Mouse (Mus musculus): ENCODE data around the gene Picalm. TPM values are rescaled to one million over a fixed set of nuclear protein-coding genes. Genes with fewer than 3 reads are reported as not detected.

Picalm gene
- polyA plus RNA-seq, 1 experiment from 2014 or later = 36.6 TPM

DNA sequence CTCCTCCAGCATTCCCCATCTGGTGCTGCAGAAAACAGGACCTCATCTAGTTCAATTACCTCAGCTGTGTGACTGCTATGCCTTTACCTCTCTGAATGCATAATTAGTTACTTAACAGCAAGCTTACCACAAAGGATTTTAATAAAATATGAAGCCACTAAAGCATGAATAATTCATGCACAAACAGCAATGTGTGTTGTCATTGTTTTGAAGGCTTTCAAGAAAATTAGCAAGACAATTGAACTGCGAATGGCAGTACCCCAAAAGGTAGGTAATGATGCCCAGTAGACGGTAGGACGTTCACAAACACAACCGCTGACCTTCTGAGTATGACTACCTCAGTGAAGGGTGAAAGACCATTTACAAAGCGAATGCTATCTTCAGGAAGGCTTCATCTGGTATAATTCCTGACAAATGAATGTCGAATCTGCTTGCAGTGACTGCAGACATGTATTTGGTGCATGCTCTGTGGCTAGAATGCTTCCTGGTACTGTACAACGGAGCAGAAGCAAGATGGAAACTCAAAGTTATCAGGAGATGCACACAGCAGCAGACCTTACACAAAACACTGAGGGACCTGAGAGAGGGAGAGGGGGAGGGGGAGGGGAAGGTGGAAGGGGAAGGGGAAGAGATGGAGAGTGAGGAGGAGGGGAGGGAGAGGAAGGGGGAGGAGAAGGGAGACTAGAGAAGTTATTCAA lies 132.0 kb downstream of the Picalm start:
- TF ChIP-seq CTCF (IDR thresholded peaks at IDR 0.05; ENCODE audit: low read depth) = no peak
- Histone ChIP-seq H3K9ac (ENCODE audit: low read depth, low read length) (no peak overlapping the region), H3K4me2 (replicated peaks; ENCODE audit: low read depth) (no peak overlapping the region), H3K4me3 (ENCODE audit: low read depth, low read length) (no peak overlapping the region), H3K36me3 (ENCODE audit: control insufficient read depth, insufficient read depth) (no peaks in the 10 kb centered on the region), H3K9me3 (ENCODE audit: control insufficient read depth) (no peaks in the 10 kb centered on the region), H3K27ac (ENCODE audit: low read depth, low read length) (no peak overlapping the region), H3K27me3 (replicated peaks; ENCODE audit: control insufficient read depth, insufficient read depth, low read length) (no peaks in the 10 kb centered on the region), H3K4me1 (replicated peaks; ENCODE audit: control insufficient read depth, insufficient read depth, low read length) (no peaks in the 10 kb centered on the region)
- 42% methylated on average over 7 of the region's 7 CpGs for WGBS
- no peak for ATAC-seq

Other genes with a start within 250 kb of the Picalm start
- 0.04 and 0.08 TPM in 2 replicates for gene Ccdc81, start 226.6 kb upstream of the Picalm start, polyA plus RNA-seq (2015; fragmentation: Nextera tagmentation; extraction: Ambion mirVana)
- gene Hikeshi, start 189.0 kb upstream of the Picalm start, polyA plus RNA-seq (2015; fragmentation: Nextera tagmentation; extraction: Ambion mirVana) = 60.5 and 63.9 TPM in 2 replicates
- gene Eed, start 149.2 kb upstream of the Picalm start, polyA plus RNA-seq (2015; fragmentation: Nextera tagmentation; extraction: Ambion mirVana) = 33.7 and 35.1 TPM in 2 replicates
- not detected in 2 replicates for gene Ccdc83, start 135.6 kb downstream of the Picalm start, polyA plus RNA-seq (2015; fragmentation: Nextera tagmentation; extraction: Ambion mirVana)
- 7.0 and 7.4 TPM in 2 replicates for gene Sytl2, start 172.0 kb downstream of the Picalm start, polyA plus RNA-seq (2015; fragmentation: Nextera tagmentation; extraction: Ambion mirVana)

All from intestine, postnatal 0 days (tissue).